Mouse (Mus musculus): ENCODE measurements at regions not wholly inside any gene's neighbourhood (a gene's known extent, or its start where the extent isn't known, plus 50 kb on each side); places are given as distances from the start of the nearest gene placed in this dataset.

DNA sequence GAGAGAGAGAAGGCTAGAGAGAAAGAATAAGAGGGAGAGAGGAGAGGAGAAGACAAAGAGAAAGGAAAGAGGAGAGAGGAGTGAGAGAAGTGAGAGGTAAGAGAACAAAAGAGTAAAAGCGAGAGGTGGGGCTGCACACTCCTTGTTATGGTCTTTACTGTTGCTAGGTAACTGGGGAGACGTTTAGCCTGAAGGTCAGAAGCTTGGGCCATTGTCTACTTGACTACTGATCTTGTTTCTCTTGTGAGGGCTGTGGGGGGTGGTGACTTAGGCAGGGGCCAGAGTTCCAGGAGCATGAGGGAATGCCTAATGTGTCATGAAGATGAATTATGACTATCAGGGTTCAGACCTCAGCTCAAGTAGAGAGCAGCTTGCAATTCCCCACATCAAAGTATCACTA, 71.6 kb upstream of the Tusc1 start:
- no peak for TF ChIP-seq GATA1 (IDR thresholded peaks at IDR 0.05; ENCODE audit: low read length)

DNA sequence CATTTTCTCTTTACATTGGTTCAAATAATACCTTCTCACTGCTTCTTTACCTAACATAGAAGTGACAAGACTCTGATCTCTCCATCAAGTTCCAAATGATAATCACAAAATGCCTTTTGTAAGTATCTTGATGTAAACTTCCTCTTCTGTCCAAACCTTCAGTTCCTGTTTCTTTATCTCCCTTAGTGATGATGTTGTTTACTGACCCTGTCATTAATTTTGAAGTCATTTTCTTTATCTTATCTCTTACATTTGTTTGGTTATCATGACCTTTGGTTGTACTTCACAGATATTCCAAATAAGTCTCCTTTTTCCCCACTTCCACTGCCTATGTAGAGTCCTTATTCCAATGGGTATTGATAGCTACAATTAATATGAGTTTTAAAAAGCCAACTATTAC, 65.3 kb upstream of the Tusc1 start:
- TF ChIP-seq GATA1 (IDR thresholded peaks at IDR 0.05; ENCODE audit: low read length): peak; percentile 48

Data from G1E-ER4 (cell line).